Mouse (Mus musculus) ES-E14 (cell line): ENCODE data around the gene Hivep3. TPM values are rescaled to one million over a fixed set of nuclear protein-coding genes. Genes with fewer than 3 reads are reported as not detected.

Experiments
- DNase-seq: peaks from one replicate; pipeline ENCODE4 v3.0.0-alpha.2; 2013; ENCODE audit warnings: low read depth, low spot score
- H3K27ac ChIP-seq: 2 replicates; pipeline ENCODE4 v1.5.1; 2012; ENCODE audit warnings: low read depth, mild to moderate bottlenecking, low read length, moderate library complexity, mixed read lengths; ENCODE audit not compliant: poor library complexity, insufficient read depth, severe bottlenecking
- H3K36me3 ChIP-seq: 2 replicates; pipeline ENCODE4 v1.6.1; 2012; ENCODE audit warnings: mild to moderate bottlenecking, low read length, moderate library complexity, mixed read lengths; ENCODE audit not compliant: control insufficient read depth, poor library complexity, insufficient read depth, severe bottlenecking
- H3K4me1 ChIP-seq, 2 experiments: fragments of 150-350 bp in 1 of 2; sonication (generic) in 1 of 2; 2 replicates each; pipeline ENCODE4 v1.6.1; 2012; ENCODE audit warnings: low read length in 2 of 2, mild to moderate bottlenecking in 1 of 2, mixed read lengths in 1 of 2; ENCODE audit not compliant: control insufficient read depth in 2 of 2, insufficient read depth in 2 of 2, poor library complexity in 1 of 2
- H3K4me3 ChIP-seq, 2 experiments: fragments of 150-350 bp in 1 of 2; sonication (generic) in 1 of 2; 2 replicates each; pipeline ENCODE4 v1.5.1; 2012; ENCODE audit warnings: low read length in 2 of 2, low read depth in 1 of 2, mild to moderate bottlenecking in 1 of 2, mixed read lengths in 1 of 2; ENCODE audit not compliant: insufficient read depth in 1 of 2, poor library complexity in 1 of 2, severe bottlenecking in 1 of 2
- H3K9ac ChIP-seq: 2 replicates; pipeline ENCODE4 v1.6.1; 2012; ENCODE audit warnings: low read depth, mild to moderate bottlenecking, low read length, mixed read lengths; ENCODE audit not compliant: poor library complexity, insufficient read depth, severe bottlenecking
- H3K9me3 ChIP-seq: fragments of 150-350 bp; sonication (generic); 2 replicates; pipeline ENCODE4 v1.6.1; 2012; ENCODE audit warnings: low read depth, mild to moderate bottlenecking, low read length; ENCODE audit not compliant: control insufficient read depth, insufficient read depth
- CHD2 ChIP-seq: IDR thresholded peaks from 2 replicates; pipeline ENCODE4 v1.6.1; 2014; ENCODE audit warnings: mild to moderate bottlenecking, low read depth, low read length, inconsistent platforms
- HCFC1 ChIP-seq: IDR thresholded peaks from 2 replicates; pipeline ENCODE4 v1.6.1; 2012; ENCODE audit warnings: low read length, inconsistent platforms, borderline replicate concordance; ENCODE audit not compliant: insufficient read depth
- MAFK ChIP-seq: IDR thresholded peaks from 2 replicates; pipeline ENCODE4 v1.6.1; 2014; ENCODE audit warnings: mild to moderate bottlenecking, low read depth, low read length, inconsistent platforms; ENCODE audit not compliant: insufficient read depth
- ZC3H11A ChIP-seq: IDR thresholded peaks from 2 replicates; pipeline ENCODE4 v1.6.1; 2012; ENCODE audit warnings: low read depth, mild to moderate bottlenecking, inconsistent platforms, low read length, borderline replicate concordance
- ZNF384 ChIP-seq: IDR thresholded peaks from 2 replicates; pipeline ENCODE4 v1.6.1; 2012; ENCODE audit warnings: low read depth, low read length, inconsistent platforms
- in situ Hi-C, 2 experiments: fragments of 600-800 bp; cut with MboI; formaldehyde crosslinking; loops; one replicate each; pipeline ENCODE4 v1.15.1; 2025; ENCODE audit warnings: low sequenced_read_pairs in 2 of 2, inconsistent platforms in 1 of 2; ENCODE audit not compliant: unreplicated experiment in 2 of 2
- total RNA-seq: library from RNA; depleted of rRNA; stranded (reverse); fragments of 300-350 nt; gene quantifications from 2 replicates; pipeline ENCODE4 v1.2.3, GENCODE M21; 2012

Gene Hivep3
- total RNA-seq, 1 experiment: 1.4 TPM

DNA sequence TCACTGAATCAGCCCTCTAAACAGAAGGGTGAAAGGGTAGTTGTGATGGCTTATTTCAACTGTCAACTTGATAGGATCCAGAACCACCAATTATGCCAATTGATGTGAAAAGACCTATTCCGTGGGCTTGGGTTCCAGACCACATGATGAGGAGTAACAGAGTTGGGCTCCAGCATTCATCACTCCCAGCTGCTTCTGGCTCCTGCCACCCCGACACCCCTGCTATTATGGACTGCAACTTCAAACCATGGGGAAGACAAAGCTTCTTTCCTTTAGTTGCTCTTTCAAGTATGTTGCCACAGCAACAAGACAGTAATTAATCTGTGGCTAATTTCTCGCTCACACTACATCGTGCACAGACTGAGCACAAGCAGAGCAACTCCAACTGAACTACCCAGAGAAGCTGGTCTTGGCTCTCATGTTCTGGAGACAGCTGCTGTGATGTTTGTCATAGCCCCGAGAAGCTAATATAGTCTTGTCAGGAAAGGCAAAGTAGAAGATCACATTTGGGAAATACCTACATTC lies 159.7 kb downstream of the Hivep3 start:
- Histone ChIP-seq H3K36me3 (no peaks in the 10 kb centered on the region), H3K9ac (no peak overlapping the region), H3K4me1 (no peaks in the 10 kb centered on the region), H3K27ac (no peak overlapping the region), H3K9me3 (no peaks in the 10 kb centered on the region), H3K4me3 (no peak overlapping the region)
- DNase-seq: no peak
- in situ Hi-C loops: no loop called here
- TF ChIP-seq CHD2 (no peak), HCFC1 (no peak), ZC3H11A (no peak), ZNF384 (no peak), MAFK (no peak)

- in situ Hi-C loops: no loop called here
- Histone ChIP-seq H3K9ac (no peak overlapping the region), H3K4me1 (no peaks in the 10 kb centered on the region), H3K4me3 (no peak overlapping the region), H3K36me3 (no peaks in the 10 kb centered on the region), H3K27ac (no peak overlapping the region), H3K9me3 (no peaks in the 10 kb centered on the region)
- DNase-seq: no peak
- TF ChIP-seq MAFK (no peak), CHD2 (no peak), ZC3H11A (no peak), HCFC1 (no peak), ZNF384 (no peak)
Observed at GRCm38 (mm10) chr4:119894797-119895458, 161.3 kb downstream of the Hivep3 start.

DNA sequence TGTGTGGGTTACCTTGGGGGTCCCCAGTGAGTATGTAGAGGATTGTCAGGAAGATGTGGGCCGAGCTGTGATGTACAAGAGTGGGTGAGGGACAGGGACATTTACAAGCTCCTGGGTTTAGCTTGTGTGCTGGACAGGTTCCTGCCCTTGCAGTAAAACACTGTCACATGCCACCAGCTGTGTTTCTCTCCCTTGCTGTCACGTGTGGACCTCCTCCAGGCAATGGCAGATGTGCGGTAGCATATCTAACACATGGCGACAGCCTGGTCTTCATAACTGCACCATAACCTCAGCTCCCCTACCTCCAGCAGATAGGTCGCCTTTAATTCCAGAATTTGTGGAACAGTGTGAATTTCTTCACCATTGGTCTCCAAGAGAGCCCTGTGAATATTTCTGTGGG lies 161.9 kb downstream of the Hivep3 start:
- no peak overlapping the region for H3K4me3 ChIP-seq
- in situ Hi-C loops: no loop called here
- TF ChIP-seq ZNF384 (no peak), ZC3H11A (no peak), MAFK (no peak), HCFC1 (no peak)

DNA sequence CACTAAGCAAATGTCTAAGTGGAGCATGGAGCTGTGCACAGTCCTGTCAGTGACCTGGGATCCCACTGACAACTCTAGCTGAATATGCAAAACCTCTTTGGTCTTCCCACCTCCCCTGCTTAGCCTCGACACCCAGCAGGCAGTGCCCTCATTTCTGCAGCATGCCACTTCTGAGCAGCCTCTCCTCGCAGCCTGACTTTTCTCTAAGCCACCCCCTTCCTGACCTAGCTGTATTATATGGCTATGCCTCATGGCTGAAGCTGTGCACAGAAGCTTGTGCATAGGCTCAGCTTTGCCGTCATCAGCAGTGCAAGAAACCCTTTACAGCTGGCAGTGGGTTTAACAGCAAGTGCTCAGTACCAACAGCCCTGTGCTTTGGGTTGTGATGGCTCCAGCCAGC lies 163.0 kb downstream of the Hivep3 start:
- no peak for TF ChIP-seq MAFK
- TF ChIP-seq ZNF384: no peak
- TF ChIP-seq ZC3H11A: no peak
- no peak for TF ChIP-seq HCFC1
- TF ChIP-seq CHD2: no peak
- Histone ChIP-seq H3K9ac (no peak overlapping the region), H3K36me3 (no peaks in the 10 kb centered on the region), H3K4me1 (no peaks in the 10 kb centered on the region), H3K27ac (no peak overlapping the region), H3K4me3 (no peak overlapping the region), H3K9me3 (no peaks in the 10 kb centered on the region)
- in situ Hi-C loops: no loop called here
- DNase-seq: no peak

More for the DNA sequence above, 161.9 kb downstream of the Hivep3 start:
- no peaks in the 10 kb centered on the region for H3K36me3 ChIP-seq
- no peak overlapping the region for H3K9ac ChIP-seq
- no peaks in the 10 kb centered on the region for H3K9me3 ChIP-seq
- no peak overlapping the region for H3K27ac ChIP-seq
- H3K4me1 ChIP-seq: no peaks in the 10 kb centered on the region
- no peak for DNase-seq
